Mouse (Mus musculus) ES-Bruce4 (cell line): ENCODE results near the gene Baiap2. TPM values are rescaled to one million over a fixed set of nuclear protein-coding genes. Genes with fewer than 3 reads are reported as not detected.

Source experiments
- H3K27ac ChIP-seq: 2 replicates; pipeline ENCODE4 v1.5.1; 2012; ENCODE audit warnings: low read length, inconsistent platforms; ENCODE audit not compliant: insufficient read depth
- H3K27me3 ChIP-seq: 2 replicates; pipeline ENCODE4 v1.6.1; 2012; ENCODE audit warnings: mild to moderate bottlenecking, low read length, inconsistent platforms; ENCODE audit not compliant: control insufficient read depth, poor library complexity, insufficient read depth, severe bottlenecking
- H3K36me3 ChIP-seq: 2 replicates; pipeline ENCODE4 v1.6.1; 2012; ENCODE audit warnings: inconsistent platforms, mild to moderate bottlenecking, low read length, moderate library complexity; ENCODE audit not compliant: control insufficient read depth, poor library complexity, insufficient read depth, severe bottlenecking
- H3K4me1 ChIP-seq: one replicate; pipeline ENCODE4 v1.8.1; 2011; ENCODE audit warnings: low read length; ENCODE audit not compliant: control insufficient read depth, insufficient read depth
- H3K4me3 ChIP-seq: 2 replicates; pipeline ENCODE4 v1.5.1; 2011; ENCODE audit warnings: low read depth, mild to moderate bottlenecking, low read length
- H3K9ac ChIP-seq: 2 replicates; pipeline ENCODE4 v1.6.1; 2012; ENCODE audit warnings: low read depth, mild to moderate bottlenecking, inconsistent platforms; ENCODE audit not compliant: poor library complexity, severe bottlenecking
- H3K9me3 ChIP-seq: replicated peaks from 2 replicates; pipeline ENCODE4 v1.6.1; 2012; ENCODE audit warnings: mild to moderate bottlenecking, low read length, inconsistent platforms; ENCODE audit not compliant: control insufficient read depth, poor library complexity, insufficient read depth, severe bottlenecking
- CTCF ChIP-seq: IDR thresholded peaks from one replicate; pipeline ENCODE4 v1.8.1; 2011; ENCODE audit warnings: low read depth, low read length
- EP300 ChIP-seq: IDR thresholded peaks from 2 replicates; pipeline ENCODE4 v1.6.1; 2011; ENCODE audit warnings: low read depth, low read length; ENCODE audit not compliant: insufficient read depth
- POLR2A ChIP-seq: IDR thresholded peaks from one replicate; pipeline ENCODE4 v1.8.1; 2011; ENCODE audit warnings: low read length; ENCODE audit not compliant: insufficient read depth
- polyA plus RNA-seq: library from polyadenylated mRNA; stranded (reverse); fragments of >200 nt; gene quantifications from 2 replicates; pipeline ENCODE4 v1.2.4, GENCODE M21; 2011; ENCODE audit warnings: low read depth; ENCODE audit not compliant: missing spikeins, insufficient read depth, insufficient read length

Baiap2 gene
- polyA plus RNA-seq, 1 experiment, result 15.6 TPM

DNA sequence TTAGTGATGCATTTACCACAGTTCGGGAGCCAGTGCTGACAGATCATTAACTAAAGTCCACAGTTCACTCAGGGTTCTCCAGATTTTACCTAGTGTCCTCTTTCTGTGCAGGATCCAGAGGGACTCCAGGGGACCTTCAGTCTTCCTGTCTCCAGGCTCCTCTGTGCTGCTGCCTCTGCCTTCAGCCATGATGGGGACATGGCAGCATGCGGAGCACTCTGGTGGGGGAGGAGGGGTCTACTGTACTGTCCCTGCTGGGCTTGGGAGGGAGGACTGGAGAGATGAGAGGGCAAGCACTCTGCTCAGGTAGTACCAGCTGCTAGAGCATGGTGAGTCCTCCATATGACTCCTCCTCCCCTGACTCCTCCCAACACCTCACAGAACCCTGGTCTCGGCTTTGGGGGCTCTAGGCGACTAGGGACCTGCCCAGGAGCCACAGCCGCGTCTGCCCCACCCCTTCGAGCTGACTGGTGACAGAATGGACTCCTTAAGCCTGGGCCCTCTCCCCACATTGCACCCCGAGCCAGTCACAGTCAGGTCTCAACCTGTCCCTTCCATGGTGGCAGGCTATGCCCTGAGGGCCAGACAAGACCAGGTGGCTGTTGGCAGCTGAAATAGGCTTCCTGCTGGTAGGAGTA, 3.4 kb upstream of the Baiap2 start:
- Histone ChIP-seq H3K36me3 (no peaks in the 10 kb centered on the region), H3K4me1 (peaks cover 10% of the 10 kb centered on the region), H3K9me3 (no peaks in the 10 kb centered on the region), H3K27me3 (no peaks in the 10 kb centered on the region), H3K27ac (peak overlapping the region; percentile 54), H3K9ac (peak overlapping the region; percentile 40; the same call in 1 of the 2 replicates), H3K4me3 (no peak overlapping the region)
- TF ChIP-seq CTCF (no peak), POLR2A (no peak), EP300 (no peak)

DNA sequence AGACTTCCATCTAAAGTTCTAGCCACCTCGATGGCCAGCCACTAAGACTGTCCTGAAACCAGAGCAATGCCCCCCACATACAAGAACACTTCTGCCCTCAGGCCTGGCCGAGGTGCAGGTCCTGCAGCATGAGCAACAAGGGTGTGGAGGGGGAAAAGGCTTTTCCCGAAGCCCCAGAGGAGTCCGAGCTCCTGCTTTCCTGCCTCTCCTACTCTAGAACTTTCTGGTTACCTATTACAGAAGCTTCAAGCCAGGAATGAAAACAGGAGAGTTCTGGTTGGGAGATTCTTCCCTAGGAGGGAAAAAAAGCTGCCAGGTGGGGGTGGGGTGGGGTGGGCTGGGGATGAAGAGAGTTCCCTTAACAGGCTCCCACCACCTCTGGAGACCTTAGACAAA, 2.9 kb upstream of the Baiap2 start:
- Histone ChIP-seq H3K9ac (no peak overlapping the region), H3K27ac (no peak overlapping the region), H3K4me1 (peaks cover 10% of the 10 kb centered on the region), H3K4me3 (no peak overlapping the region), H3K9me3 (no peaks in the 10 kb centered on the region), H3K36me3 (no peaks in the 10 kb centered on the region), H3K27me3 (no peaks in the 10 kb centered on the region)
- no peak for TF ChIP-seq EP300
- no peak for TF ChIP-seq CTCF
- TF ChIP-seq POLR2A, result no peak

DNA sequence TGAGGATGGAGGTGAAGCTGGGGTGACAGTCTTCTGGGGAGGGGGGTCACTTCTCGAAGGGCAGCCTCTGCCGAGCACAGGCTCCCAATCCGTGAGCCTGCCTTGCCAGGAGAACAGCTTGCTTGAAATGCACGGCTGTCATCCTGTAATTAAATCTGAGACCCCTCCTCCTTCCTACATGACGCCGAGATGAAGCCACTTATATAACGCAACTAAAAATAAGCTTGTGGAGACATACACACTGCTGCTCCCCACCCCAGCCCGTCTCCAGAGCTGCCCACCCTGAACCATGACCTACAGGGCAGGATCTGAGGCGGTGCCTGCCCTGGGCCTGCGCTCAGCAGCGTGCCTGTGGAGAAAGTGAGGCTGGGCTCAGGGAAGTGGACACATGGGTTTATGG, 2.4 kb upstream of the Baiap2 start:
- Histone ChIP-seq H3K36me3 (no peaks in the 10 kb centered on the region), H3K9ac (no peak overlapping the region), H3K4me1 (peaks cover 10% of the 10 kb centered on the region), H3K9me3 (no peaks in the 10 kb centered on the region), H3K4me3 (no peak overlapping the region), H3K27ac (no peak overlapping the region), H3K27me3 (no peaks in the 10 kb centered on the region)
- TF ChIP-seq EP300, result no peak
- no peak for TF ChIP-seq POLR2A
- TF ChIP-seq CTCF, result no peak

DNA sequence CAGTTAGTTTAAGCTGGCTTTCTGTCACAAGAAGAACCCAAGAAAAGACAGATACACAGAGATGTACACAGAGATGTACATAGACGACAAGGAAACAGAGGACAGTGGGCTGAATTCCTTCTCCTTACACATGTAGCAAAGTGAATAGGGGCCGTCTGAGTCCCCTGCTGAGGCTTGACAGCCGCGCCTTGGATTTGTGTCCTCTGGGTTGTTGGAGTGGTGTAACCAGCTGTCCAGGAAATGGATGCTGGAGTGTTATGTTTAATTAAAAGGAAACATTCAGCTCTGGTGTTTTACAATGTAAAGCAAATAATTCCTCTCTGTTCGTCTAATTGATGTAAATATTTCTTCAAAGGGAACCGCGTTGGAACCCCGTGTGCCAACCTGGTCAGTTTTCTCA, 769 bp upstream of the Baiap2 start:
- Histone ChIP-seq H3K27me3 (no peaks in the 10 kb centered on the region), H3K9ac (peak overlapping the region; percentile 81; the same call in 1 of the 2 replicates), H3K27ac (no peak overlapping the region), H3K4me3 (peak overlapping the region; percentile 90), H3K9me3 (no peaks in the 10 kb centered on the region), H3K4me1 (peaks cover 7% of the 10 kb centered on the region), H3K36me3 (no peaks in the 10 kb centered on the region)
- TF ChIP-seq POLR2A, result no peak
- no peak for TF ChIP-seq EP300
- TF ChIP-seq CTCF, result no peak

DNA sequence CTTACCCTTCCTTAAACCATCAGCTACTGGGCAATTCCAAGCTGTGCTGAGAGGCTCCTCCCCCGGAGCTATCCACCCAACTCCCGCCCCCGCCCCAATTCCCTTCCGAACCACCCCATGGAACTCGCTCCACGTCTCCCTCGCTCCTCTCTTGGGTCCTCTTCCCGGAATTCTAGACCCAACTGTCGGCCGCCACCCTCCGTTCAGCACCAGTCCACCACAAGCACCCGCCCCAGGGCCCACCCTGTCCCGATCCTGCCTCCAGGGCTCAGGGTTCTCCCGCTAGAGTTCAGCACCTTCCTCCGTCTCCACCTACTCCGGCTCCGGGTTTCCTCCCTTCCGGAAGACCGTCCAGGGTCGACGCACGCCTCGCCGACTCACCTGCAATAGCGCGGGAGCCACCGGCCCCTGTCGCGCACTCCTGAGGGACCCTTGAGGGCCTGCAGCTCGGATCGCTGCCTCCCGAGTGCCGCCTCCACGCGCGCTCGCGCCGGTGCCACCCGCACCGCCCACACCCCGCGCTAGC, 299 bp upstream of the Baiap2 start:
- Histone ChIP-seq H3K36me3 (no peaks in the 10 kb centered on the region), H3K9me3 (no peaks in the 10 kb centered on the region), H3K27ac (no peak overlapping the region), H3K4me3 (peak overlapping the region; percentile 90), H3K9ac (peak overlapping the region; percentile 81), H3K27me3 (no peaks in the 10 kb centered on the region), H3K4me1 (peaks cover 7% of the 10 kb centered on the region)
- TF ChIP-seq POLR2A (no peak), CTCF (no peak), EP300 (no peak)

DNA sequence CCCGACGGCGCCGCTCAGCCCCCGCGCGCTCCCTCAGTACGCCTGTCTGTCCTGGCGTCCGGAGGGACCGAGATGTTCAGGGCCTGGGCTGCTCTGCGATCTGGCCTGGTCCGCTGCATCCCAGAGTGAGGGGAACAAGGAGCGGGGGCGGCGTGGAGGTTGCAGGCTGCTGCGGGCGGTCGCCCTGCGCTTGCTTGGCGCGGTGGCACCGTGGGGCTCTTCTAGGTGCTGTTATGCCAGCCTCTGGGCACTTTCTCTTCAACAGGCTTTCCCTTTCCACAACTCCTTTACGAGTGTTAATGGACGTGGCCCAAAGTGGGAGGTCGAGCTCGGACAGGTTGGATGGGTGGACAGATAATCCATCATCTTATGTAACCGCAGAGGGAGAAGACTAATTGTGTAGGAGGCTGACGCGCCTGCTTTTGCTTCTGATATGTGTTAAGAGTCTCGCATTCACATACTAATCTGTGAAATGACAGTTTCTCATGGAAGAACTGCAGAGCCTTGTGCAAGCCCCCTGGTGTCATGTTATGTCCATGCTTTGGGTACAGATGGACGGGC, 945 bp downstream of the Baiap2 start:
- peak overlapping the region; percentile 95 for H3K4me3 ChIP-seq
- TF ChIP-seq POLR2A (no peak), CTCF (no peak), EP300 (no peak)
- no peaks in the 10 kb centered on the region for H3K27me3 ChIP-seq
- H3K9me3 ChIP-seq, result no peaks in the 10 kb centered on the region
- H3K9ac ChIP-seq, result peak overlapping the region; percentile 80
- H3K4me1 ChIP-seq, result peaks cover 7% of the 10 kb centered on the region
- H3K27ac ChIP-seq, result no peak overlapping the region
- H3K36me3 ChIP-seq, result no peaks in the 10 kb centered on the region
